Mouse (Mus musculus): ENCODE measurements around the gene Efcab9. TPM values are rescaled to one million over a fixed set of nuclear protein-coding genes. Genes with fewer than 3 reads are reported as not detected.

The Efcab9 gene
- total and polyA plus RNA-seq, 3 experiments = 0.25 to 1.5 TPM; not detected in 1

- peaks cover 0 to 32% of the 10 kb centered on the region in 2 experiments for H3K36me3 ChIP-seq (replicated peaks in 1 of 2; ENCODE audit: control insufficient read depth in 1 of 2, insufficient read depth in 1 of 2, low read length in 1 of 2)
- H3K27me3 ChIP-seq (replicated peaks) = no peaks in the 10 kb centered on the region
- no peak overlapping the region for H3K27ac ChIP-seq (ENCODE audit: insufficient read depth, low read depth)
- H3K79me2 ChIP-seq (replicated peaks; ENCODE audit: control insufficient read depth, extremely low read depth, insufficient read depth, poor library complexity, severe bottlenecking) = no peaks in the 10 kb centered on the region
- H3K4me1 ChIP-seq (ENCODE audit: control insufficient read depth in 1 of 2, insufficient read depth in 2 of 2) = peaks cover 28 to 87% of the 10 kb centered on the region in 2 experiments
- no peak overlapping the region for H3K4me2 ChIP-seq (ENCODE audit: insufficient read depth, low read depth, poor library complexity, severe bottlenecking)
- no peak for TF ChIP-seq CHD1 (IDR thresholded peaks at IDR 0.05; ENCODE audit: low read depth, low read length)
- dilution Hi-C loops (cut with MboI; ENCODE audit: extremely low pct_ligation_motif_present, extremely low pct_unique_long_range_greater_than_20kb, low sequenced_read_pairs) = no loop called here
- DNase-seq (ENCODE audit: extremely low read depth) = peak; percentile 35
- H3K4me3 ChIP-seq (replicated peaks in 1 of 3; ENCODE audit: low read depth in 2 of 3, low read length in 2 of 3, poor library complexity in 1 of 3) = no peak overlapping the region
- H3K9ac ChIP-seq (ENCODE audit: insufficient read depth, low read depth) = no peak overlapping the region
- in situ Hi-C loops (cut with MboI; ENCODE audit: low pct_ligation_motif_present, low pct_unique_long_range_greater_than_20kb, low sequenced_read_pairs) = loop anchor here (5.0 to 10.0 kb wide), 2 partner anchors 55 to 168 kb away; no protein-coding TSS in a partner anchor
- no peaks in the 10 kb centered on the region for H3K9me3 ChIP-seq (replicated peaks; ENCODE audit: low read length)
These were observed 5.1 kb upstream of the Efcab9 start for GRCm38 (mm10) chr11:32536954-32537353.

GRCm38 (mm10) chr11:32535646-32536045, 3.8 kb upstream of the Efcab9 start:
- Histone ChIP-seq H3K36me3 (replicated peaks in 1 of 2; ENCODE audit: control insufficient read depth in 1 of 2, insufficient read depth in 1 of 2, low read length in 1 of 2) (peaks cover 0 to 26% of the 10 kb centered on the region in 2 experiments), H3K9me3 (replicated peaks; ENCODE audit: low read length) (no peaks in the 10 kb centered on the region), H3K4me1 (ENCODE audit: control insufficient read depth in 1 of 2, insufficient read depth in 2 of 2) (peaks cover 19 to 80% of the 10 kb centered on the region in 2 experiments), H3K9ac (ENCODE audit: insufficient read depth, low read depth) (no peak overlapping the region), H3K27ac (ENCODE audit: insufficient read depth, low read depth) (no peak overlapping the region), H3K4me2 (ENCODE audit: insufficient read depth, low read depth, poor library complexity, severe bottlenecking) (no peak overlapping the region), H3K4me3 (replicated peaks in 1 of 3; ENCODE audit: low read depth in 2 of 3, low read length in 2 of 3, poor library complexity in 1 of 3) (no peak overlapping the region), H3K27me3 (replicated peaks) (no peaks in the 10 kb centered on the region), H3K79me2 (replicated peaks; ENCODE audit: control insufficient read depth, extremely low read depth, insufficient read depth, poor library complexity, severe bottlenecking) (no peaks in the 10 kb centered on the region)
- in situ Hi-C loops (cut with MboI; ENCODE audit: low pct_ligation_motif_present, low pct_unique_long_range_greater_than_20kb, low sequenced_read_pairs) (loop anchor here (5.0 to 10.0 kb wide), 2 partner anchors 57 to 169 kb away; no protein-coding TSS in a partner anchor), dilution Hi-C loops (cut with MboI; ENCODE audit: extremely low pct_ligation_motif_present, extremely low pct_unique_long_range_greater_than_20kb, low sequenced_read_pairs) (no loop called here)
- no peak for DNase-seq (ENCODE audit: extremely low read depth)
- TF ChIP-seq SIN3A (IDR thresholded peaks at IDR 0.05; ENCODE audit: low read length) (no peak), MYC (IDR thresholded peaks at IDR 0.05; ENCODE audit: low read depth, low read length) (no peak), CTCF (conservative IDR thresholded peaks at IDR 0.05 in 1 of 2, IDR thresholded peaks at IDR 0.05 in 1 of 2; ENCODE audit: low read depth in 2 of 2, low read length in 2 of 2) (0 out of 4 replicates have a peak, but pooled peaks of 1 of the 2 experiments have one; percentile 3), ZKSCAN1 (IDR thresholded peaks at IDR 0.05; ENCODE audit: borderline replicate concordance, low read depth, low read length) (no peak), CHD2 (IDR thresholded peaks at IDR 0.05; ENCODE audit: low read length) (no peak), EP300 (IDR thresholded peaks at IDR 0.05; ENCODE audit: low read length) (no peak)

GRCm38 (mm10) chr11:32534453-32535075, 2.7 kb upstream of the Efcab9 start:
- Histone ChIP-seq H3K4me2 (ENCODE audit: insufficient read depth, low read depth, poor library complexity, severe bottlenecking) (peak overlapping the region; percentile 85), H3K9me3 (replicated peaks; ENCODE audit: low read length) (no peaks in the 10 kb centered on the region), H3K36me3 (replicated peaks in 1 of 2; ENCODE audit: control insufficient read depth in 1 of 2, insufficient read depth in 1 of 2, low read length in 1 of 2) (peaks cover 0 to 16% of the 10 kb centered on the region in 2 experiments), H3K27ac (ENCODE audit: insufficient read depth, low read depth) (peak overlapping the region; percentile 51), H3K9ac (ENCODE audit: insufficient read depth, low read depth) (peak overlapping the region; percentile 28; the same call in 1 of the 2 replicates), H3K4me1 (ENCODE audit: control insufficient read depth in 1 of 2, insufficient read depth in 2 of 2) (peaks cover 15 to 69% of the 10 kb centered on the region in 2 experiments), H3K27me3 (replicated peaks) (no peaks in the 10 kb centered on the region), H3K4me3 (replicated peaks in 1 of 3; ENCODE audit: low read depth in 2 of 3, low read length in 2 of 3, poor library complexity in 1 of 3) (peak overlapping the region; percentile 73 to 83 (median 80)), H3K79me2 (replicated peaks; ENCODE audit: control insufficient read depth, extremely low read depth, insufficient read depth, poor library complexity, severe bottlenecking) (no peaks in the 10 kb centered on the region)
- dilution Hi-C loops (cut with MboI; ENCODE audit: extremely low pct_ligation_motif_present, extremely low pct_unique_long_range_greater_than_20kb, low sequenced_read_pairs) (no loop called here), in situ Hi-C loops (cut with MboI; ENCODE audit: low pct_ligation_motif_present, low pct_unique_long_range_greater_than_20kb, low sequenced_read_pairs) (loop anchor here (5.0 to 10.0 kb wide), 2 partner anchors 58 to 170 kb away; no protein-coding TSS in a partner anchor)
- DNase-seq (ENCODE audit: extremely low read depth) = no peak
- 0 out of 2 replicates have a peak, but pooled peaks have one; percentile 13 for TF ChIP-seq MAFK (IDR thresholded peaks at IDR 0.05; ENCODE audit: insufficient replicate concordance, low read length)
- no peak for TF ChIP-seq EP300 (IDR thresholded peaks at IDR 0.05; ENCODE audit: low read length)
